Mouse (Mus musculus) cerebellum, adult 9-11 months (tissue): ENCODE measurements around the gene Hsdl1.

ENCODE experiments used
- DNase-seq: peaks from one replicate; pipeline ENCODE4 v3.0.0; 2022

The Hsdl1 gene

DNA sequence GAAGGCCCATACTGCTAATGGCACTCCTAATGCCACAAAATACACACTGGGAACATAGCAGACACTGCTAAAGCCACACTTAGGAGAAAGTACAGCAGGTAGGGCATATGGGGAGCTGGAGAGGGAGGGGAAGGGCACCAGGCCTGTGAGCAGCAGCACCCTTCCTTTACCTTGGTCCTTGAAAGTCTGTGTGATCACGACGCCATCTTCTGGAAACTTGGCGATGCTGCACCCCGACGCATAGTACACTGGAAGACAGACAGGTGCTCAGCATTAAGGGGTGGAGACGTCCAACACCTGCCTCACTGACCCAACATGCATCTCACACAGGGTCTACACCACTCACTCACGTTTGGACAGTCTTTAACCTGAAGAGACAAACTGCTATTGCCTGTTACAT, 54.9 kb downstream of the Hsdl1 start:
- DNase-seq = no peak

DNA sequence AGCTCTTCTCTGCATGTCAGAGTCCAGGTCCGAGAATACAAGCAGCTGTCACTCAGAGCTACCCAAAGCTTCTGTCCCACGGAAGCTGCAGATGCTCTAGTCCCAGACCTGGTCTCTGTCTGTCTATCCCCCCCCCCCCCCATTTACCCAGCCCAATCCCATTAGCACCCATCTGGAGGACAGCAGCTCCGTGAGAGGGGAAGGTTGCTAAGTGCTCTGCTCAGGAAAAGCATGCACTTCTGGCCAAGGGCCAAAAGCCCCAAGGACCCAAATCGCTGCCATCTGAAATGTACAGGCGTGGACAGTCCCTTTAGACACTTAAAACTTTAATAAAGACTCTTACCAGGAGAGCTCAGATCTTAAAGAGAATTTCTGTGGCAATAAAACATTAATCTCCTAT, 58.3 kb downstream of the Hsdl1 start:
- DNase-seq = no peak

- DNase-seq = no peak
Measured at GRCm38 (mm10) chr8:119515767-119516166, 59.2 kb downstream of the Hsdl1 start.

GRCm38 (mm10) chr8:119514940-119515339, 60.0 kb downstream of the Hsdl1 start:
- no peak for DNase-seq

DNA sequence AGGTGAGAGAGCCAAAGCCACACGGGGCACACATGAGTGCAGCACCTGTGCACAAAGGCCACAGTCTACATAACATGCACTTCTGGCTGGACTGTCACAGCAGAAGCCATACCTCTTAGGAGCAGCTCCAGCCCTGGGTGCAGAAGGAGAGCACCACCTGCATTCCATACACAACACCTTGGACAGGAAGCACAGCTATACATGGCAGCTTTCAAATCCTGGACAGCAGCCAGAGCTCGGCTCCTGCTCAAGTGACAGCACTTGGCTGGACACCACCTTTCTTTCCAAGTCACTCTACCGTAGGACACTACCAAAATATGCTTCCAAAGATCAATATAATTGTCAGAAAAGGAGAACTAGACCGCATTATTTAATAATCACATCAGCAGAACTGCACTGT, 61.6 kb downstream of the Hsdl1 start:
- peak; percentile 73 for DNase-seq
